Mouse (Mus musculus) layer of hippocampus, adult 11-12 months (tissue): ENCODE measurements around the gene Klhl2.
A peak's percentile ranks its signal among the peaks of the same experiment; 100 is the strongest.

Source experiments
- DNase-seq: peaks from one replicate; pipeline ENCODE4 v3.0.0; 2022; ENCODE audit warnings: low spot score

Klhl2 gene

DNA sequence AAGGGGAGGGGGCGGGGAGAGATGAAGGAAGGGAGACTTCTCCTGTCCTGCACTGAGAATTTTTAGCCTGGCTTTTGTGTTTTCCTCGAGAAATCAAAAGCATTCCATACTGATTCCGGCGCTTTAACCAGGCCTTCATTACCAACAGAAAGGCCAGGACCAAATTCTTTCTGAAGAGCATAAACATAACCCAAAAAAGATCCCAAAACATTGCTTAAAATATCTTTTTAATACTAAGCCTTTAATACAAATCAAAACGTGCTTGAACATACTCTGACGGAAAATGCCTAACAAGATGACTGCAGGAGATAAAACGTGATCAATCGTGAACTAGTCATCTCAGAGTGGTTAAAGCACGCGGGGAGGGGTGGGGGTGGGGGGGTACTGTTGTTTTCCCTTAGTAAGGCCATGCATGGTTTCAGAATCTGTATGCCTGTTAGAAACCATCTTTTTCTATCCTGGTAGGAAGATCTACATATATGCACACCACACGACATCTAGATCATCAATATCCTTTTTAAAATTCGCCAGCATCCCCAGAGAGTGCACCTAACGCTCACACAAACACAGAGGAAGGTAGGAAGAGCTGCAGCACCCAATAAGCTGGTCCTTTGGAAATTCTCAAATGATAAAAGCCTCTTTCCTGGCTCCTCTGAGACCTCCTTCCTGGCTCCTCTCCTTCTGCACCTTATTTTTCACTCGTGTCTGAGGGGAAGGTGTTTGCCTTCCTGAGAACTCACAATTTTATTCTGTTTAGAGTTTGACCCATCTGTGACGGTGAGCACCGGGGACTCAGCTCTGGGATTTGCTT lies 158.0 kb downstream of the Klhl2 start:
- DNase-seq, result peak; percentile 32

GRCm38 (mm10) chr8:64690845-64691244 lies 159.0 kb downstream of the Klhl2 start:
- DNase-seq, result no peak

GRCm38 (mm10) chr8:64690306-64690705 lies 159.5 kb downstream of the Klhl2 start:
- DNase-seq, result no peak
